Mouse (Mus musculus): Measurements from ENCODE around the gene Rbm20. TPM values are rescaled to one million over a fixed set of nuclear protein-coding genes. Genes with fewer than 3 reads are reported as not detected.

Rbm20 gene
- total and polyA plus RNA-seq, 3 experiments: 143 to 231 (median 194) TPM

- 58% methylated on average over 21 of the region's 21 CpGs for WGBS
- H3K79me2 ChIP-seq (replicated peaks; ENCODE audit: control insufficient read depth, insufficient read depth, low read length): no peaks in the 10 kb centered on the region
- H3K4me1 ChIP-seq (ENCODE audit: control insufficient read depth, insufficient read depth, low read length): peaks cover 3% of the 10 kb centered on the region
- DNase-seq: peak; percentile 45
- H3K4me3 ChIP-seq: peak overlapping the region; percentile 44
- TF ChIP-seq EP300 (IDR thresholded peaks at IDR 0.05; ENCODE audit: insufficient read depth, low read depth, low read length): 0 out of 2 replicates have a peak, but pooled peaks have one; percentile 28
- peak; percentile 47 for TF ChIP-seq CTCF (IDR thresholded peaks at IDR 0.05)
- peak; percentile 54 for TF ChIP-seq POLR2A (IDR thresholded peaks at IDR 0.05; ENCODE audit: insufficient read depth, low read depth, low read length)
- intact Hi-C loops (cut with DNase I): loop anchor here (5.0 kb wide), 1 partner anchor 58 kb away; no protein-coding TSS in a partner anchor
- peak overlapping the region; percentile 19; the same call in 1 of the 2 replicates for H3K9ac ChIP-seq (ENCODE audit: low read depth, low read length)
- H3K36me3 ChIP-seq (ENCODE audit: control insufficient read depth, insufficient read depth, low read length): peaks cover 17% of the 10 kb centered on the region
- peak overlapping the region; percentile 69 for H3K27ac ChIP-seq
- H3K27me3 ChIP-seq (ENCODE audit: control insufficient read depth, insufficient read depth, low read length): no peaks in the 10 kb centered on the region
These were observed 148.0 kb downstream of the Rbm20 start for GRCm38 (mm10) chr19:53824872-53825680.

- no peak for DNase-seq
- Histone ChIP-seq H3K79me2 (replicated peaks; ENCODE audit: control insufficient read depth, insufficient read depth, low read length) (no peaks in the 10 kb centered on the region), H3K4me1 (ENCODE audit: control insufficient read depth, insufficient read depth, low read length) (peaks cover 5% of the 10 kb centered on the region), H3K4me3 (no peak overlapping the region), H3K27me3 (ENCODE audit: control insufficient read depth, insufficient read depth, low read length) (no peaks in the 10 kb centered on the region), H3K36me3 (ENCODE audit: control insufficient read depth, insufficient read depth, low read length) (peaks cover 11% of the 10 kb centered on the region), H3K9ac (ENCODE audit: low read depth, low read length) (no peak overlapping the region), H3K27ac (peak overlapping the region; percentile 81)
- 35% methylated on average over 6 of the region's 6 CpGs for WGBS
- TF ChIP-seq POLR2A (IDR thresholded peaks at IDR 0.05; ENCODE audit: insufficient read depth, low read depth, low read length) (no peak), CTCF (IDR thresholded peaks at IDR 0.05) (no peak), EP300 (IDR thresholded peaks at IDR 0.05; ENCODE audit: insufficient read depth, low read depth, low read length) (no peak)
- intact Hi-C loops (cut with DNase I): loop anchor here (10.0 kb wide), 1 partner anchor 185 kb away; no protein-coding TSS in a partner anchor
These were observed 152.9 kb downstream of the Rbm20 start for GRCm38 (mm10) chr19:53829990-53830389.

DNA sequence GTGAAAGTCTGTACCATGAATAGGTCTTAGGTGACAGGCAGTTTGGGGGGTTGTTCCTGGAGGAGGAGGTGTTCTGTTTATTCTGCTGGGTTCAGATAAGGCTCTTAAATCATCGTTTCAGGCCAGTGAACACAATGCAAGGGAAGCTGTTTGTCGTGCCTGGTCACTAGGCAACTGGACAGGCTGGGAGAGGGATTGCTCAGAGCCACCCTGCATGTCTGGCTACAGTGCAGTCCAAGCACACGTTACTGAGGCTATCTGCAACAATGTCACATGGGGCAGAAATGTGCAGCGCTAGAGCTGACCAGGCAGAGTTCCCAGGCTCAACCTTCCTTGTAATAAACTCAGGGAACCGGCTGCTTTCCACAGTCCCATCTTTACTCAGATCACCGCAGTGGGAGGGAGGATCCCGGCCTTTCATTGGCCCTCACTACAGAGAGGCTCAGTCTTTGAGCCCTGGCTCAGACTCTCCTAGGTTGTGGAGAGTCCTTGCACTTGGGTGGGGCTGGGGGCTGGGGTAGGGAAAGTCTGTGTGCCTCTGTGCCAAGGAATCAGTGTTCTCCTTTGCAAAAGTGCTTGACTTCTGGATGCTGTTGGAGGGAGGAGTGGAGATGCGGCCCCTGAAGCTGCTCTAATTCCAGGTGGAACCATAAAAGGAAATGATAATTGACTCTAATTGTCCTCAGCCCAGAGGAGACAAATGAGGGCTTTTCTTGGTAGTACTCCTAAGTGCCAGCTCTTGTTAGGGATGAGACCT, 153.5 kb downstream of the Rbm20 start:
- peak overlapping the region; percentile 81 for H3K27ac ChIP-seq

GRCm38 (mm10) chr19:53831164-53831448, 154.0 kb downstream of the Rbm20 start:
- TF ChIP-seq POLR2A (IDR thresholded peaks at IDR 0.05; ENCODE audit: insufficient read depth, low read depth, low read length): no peak
- TF ChIP-seq CTCF (IDR thresholded peaks at IDR 0.05): no peak
- TF ChIP-seq EP300 (IDR thresholded peaks at IDR 0.05; ENCODE audit: insufficient read depth, low read depth, low read length): peak; percentile 57; the same call in 1 of the 2 replicates
- H3K36me3 ChIP-seq (ENCODE audit: control insufficient read depth, insufficient read depth, low read length): peaks cover 13% of the 10 kb centered on the region
- 0 out of 2 replicates have a peak overlapping the region, but pooled peaks have one; percentile 15 for H3K9ac ChIP-seq (ENCODE audit: low read depth, low read length)
- peak overlapping the region; percentile 65 for H3K27ac ChIP-seq
- peaks cover 5% of the 10 kb centered on the region for H3K4me1 ChIP-seq (ENCODE audit: control insufficient read depth, insufficient read depth, low read length)
- intact Hi-C loops (cut with DNase I): loop anchor here (10.0 kb wide), 1 partner anchor 186 kb away; no protein-coding TSS in a partner anchor
- 34% methylated on average over 3 of the region's 3 CpGs for WGBS
- no peaks in the 10 kb centered on the region for H3K79me2 ChIP-seq (replicated peaks; ENCODE audit: control insufficient read depth, insufficient read depth, low read length)
- H3K4me3 ChIP-seq: no peak overlapping the region
- H3K27me3 ChIP-seq (ENCODE audit: control insufficient read depth, insufficient read depth, low read length): no peaks in the 10 kb centered on the region
- peak in 1 of 2 experiments; percentile 17 for DNase-seq

More for the DNA sequence above, 153.5 kb downstream of the Rbm20 start:
- Histone ChIP-seq H3K79me2 (replicated peaks; ENCODE audit: control insufficient read depth, insufficient read depth, low read length) (no peaks in the 10 kb centered on the region), H3K27me3 (ENCODE audit: control insufficient read depth, insufficient read depth, low read length) (no peaks in the 10 kb centered on the region), H3K4me3 (no peak overlapping the region), H3K36me3 (ENCODE audit: control insufficient read depth, insufficient read depth, low read length) (peaks cover 11% of the 10 kb centered on the region), H3K9ac (ENCODE audit: low read depth, low read length) (peak overlapping the region; percentile 4; the same call in 1 of the 2 replicates), H3K4me1 (ENCODE audit: control insufficient read depth, insufficient read depth, low read length) (peaks cover 5% of the 10 kb centered on the region)
- WGBS: 8% methylated on average over 8 of the region's 8 CpGs
- DNase-seq: peak; percentile 65 to 84
- intact Hi-C loops (cut with DNase I): loop anchor here (10.0 kb wide), 1 partner anchor 186 kb away; no protein-coding TSS in a partner anchor
- TF ChIP-seq POLR2A (IDR thresholded peaks at IDR 0.05; ENCODE audit: insufficient read depth, low read depth, low read length): peak; percentile 30; the same call in 1 of the 2 replicates
- no peak for TF ChIP-seq CTCF (IDR thresholded peaks at IDR 0.05)
- peak; percentile 95 for TF ChIP-seq EP300 (IDR thresholded peaks at IDR 0.05; ENCODE audit: insufficient read depth, low read depth, low read length)

- no peaks in the 10 kb centered on the region for H3K27me3 ChIP-seq (ENCODE audit: control insufficient read depth, insufficient read depth, low read length)
- H3K79me2 ChIP-seq (replicated peaks; ENCODE audit: control insufficient read depth, insufficient read depth, low read length): no peaks in the 10 kb centered on the region
- H3K36me3 ChIP-seq (ENCODE audit: control insufficient read depth, insufficient read depth, low read length): peaks cover 13% of the 10 kb centered on the region
- no peak overlapping the region; the same call in 1 of the 2 replicates for H3K27ac ChIP-seq
- no peak overlapping the region for H3K4me3 ChIP-seq
- TF ChIP-seq EP300 (IDR thresholded peaks at IDR 0.05; ENCODE audit: insufficient read depth, low read depth, low read length) (no peak), POLR2A (IDR thresholded peaks at IDR 0.05; ENCODE audit: insufficient read depth, low read depth, low read length) (no peak), CTCF (IDR thresholded peaks at IDR 0.05) (no peak)
- peak in 1 of 2 experiments; percentile 18 for DNase-seq
- intact Hi-C loops (cut with DNase I): loop anchor here (10.0 kb wide), 1 partner anchor 188 kb away; no protein-coding TSS in a partner anchor
- WGBS: 37% methylated on average over 7 of the region's 7 CpGs
- H3K4me1 ChIP-seq (ENCODE audit: control insufficient read depth, insufficient read depth, low read length): peaks cover 5% of the 10 kb centered on the region
- H3K9ac ChIP-seq (ENCODE audit: low read depth, low read length): no peak overlapping the region
These were observed 155.4 kb downstream of the Rbm20 start for GRCm38 (mm10) chr19:53832512-53832911.

Data from heart, adult 2 months (tissue).